Mouse (Mus musculus) megakaryocyte, embryonic 14.5 days (primary cell): ENCODE measurements around the gene Laptm4a.

ENCODE experiments used
- FLI1 ChIP-seq: IDR thresholded peaks from 2 replicates; pipeline ENCODE4 v1.6.1; 2012; ENCODE audit warnings: low read length, inconsistent platforms, mixed read lengths
- GATA1 ChIP-seq: IDR thresholded peaks from 3 replicates; pipeline ENCODE4 v1.6.1; 2012; ENCODE audit warnings: mixed read lengths, low read length, inconsistent platforms, borderline replicate concordance

GRCm38 (mm10) chr12:8897140-8897539 lies 24.3 kb upstream of the Laptm4a start:
- TF ChIP-seq GATA1 = no peak
- TF ChIP-seq FLI1 = no peak
